Mouse (Mus musculus) liver, adult 2 months (tissue): ENCODE measurements around the gene Sorbs1.

ENCODE experiments used
- CTCF ChIP-seq: fragments of 200-500 bp; IDR thresholded peaks from 2 replicates; pipeline ENCODE4 v1.5.1; 2011; ENCODE audit warnings: low read depth, low read length, control low read depth
- POLR2A ChIP-seq: fragments of 200-500 bp; IDR thresholded peaks from 2 replicates; pipeline ENCODE4 v1.6.1; 2011; ENCODE audit warnings: low read length, control low read depth; ENCODE audit not compliant: insufficient read depth; ENCODE audit errors: extremely low read depth

DNA sequence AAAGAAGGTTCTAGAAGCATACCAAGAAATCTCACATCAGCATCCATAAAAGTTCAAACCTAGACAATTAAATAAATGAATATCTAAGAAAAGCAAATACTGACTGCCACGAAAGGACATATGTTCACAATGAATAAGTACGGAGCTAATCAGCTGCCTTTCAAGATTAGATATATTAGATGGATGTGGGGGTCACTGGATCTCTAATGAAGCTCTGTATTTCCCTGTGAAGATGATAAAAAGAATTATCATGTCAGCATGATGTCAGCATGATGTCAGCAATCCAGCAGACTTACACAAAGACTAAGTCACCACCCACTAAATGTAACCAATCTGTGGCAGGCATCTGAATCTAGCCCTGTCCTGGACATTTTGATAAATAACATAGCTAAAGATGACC lies 77.8 kb downstream of the Sorbs1 start:
- TF ChIP-seq POLR2A (no peak), CTCF (no peak)
